In genomic region chr2:156862772-156863486, GRCm38 (mm10) we compare ENCODE assay signal across 8 mouse cellular contexts. TPM values are rescaled to one million over a fixed set of nuclear protein-coding genes. Genes with fewer than 3 reads are reported as not detected.
DNase-seq lines count a peak whose midpoint lies in the region; ATAC-seq and TF ChIP-seq lines count a peak whose summit lies in the region.

TSS of gene Rab5if (plus strand) at chr2:156863128.

- peaks cover 31% of the 10 kb centered on the region for H3K4me1 ChIP-seq in embryonic facial prominence, embryonic 13.5 days
- peaks cover 5% of the 10 kb centered on the region for H3K4me1 ChIP-seq in heart, adult 2 months (ENCODE audit: control insufficient read depth, insufficient read depth, low read length)
- peaks cover 39% of the 10 kb centered on the region for H3K4me1 ChIP-seq in limb, embryonic 13.5 days
- H3K4me1 ChIP-seq in midbrain, embryonic 16.5 days (ENCODE audit: control insufficient read depth, insufficient read depth, low read length): peaks cover 24% of the 10 kb centered on the region

- intact Hi-C loops in heart, adult 2 months (cut with DNase I): loop anchor here (2.0 to 5.0 kb wide), 2 partner anchors 54 to 131 kb away; no protein-coding TSS in a partner anchor

- peaks cover 4% of the 10 kb centered on the region for H3K79me2 ChIP-seq in heart, adult 2 months (replicated peaks; ENCODE audit: control insufficient read depth, insufficient read depth, low read length)

- peak; percentile 98 for DNase-seq in 3134 (ENCODE audit: extremely low read depth, insufficient read length, low spot score)
- peak; percentile 99 for DNase-seq in adrenal gland, postnatal 36 days
- peak; percentile 99 for DNase-seq in heart, adult 2 months
- DNase-seq in kidney, adult 8-10 months: peak; percentile 96 to 97
- peak; percentile 94 to 98 for DNase-seq in spleen, postnatal 10 days (ENCODE audit: low spot score in 2 of 2)

- peaks cover 35% of the 10 kb centered on the region for H3K36me3 ChIP-seq in embryonic facial prominence, embryonic 13.5 days
- H3K36me3 ChIP-seq in heart, adult 2 months (ENCODE audit: control insufficient read depth, insufficient read depth, low read length): peaks cover 3% of the 10 kb centered on the region; the same call in 1 of the 2 replicates
- H3K36me3 ChIP-seq in limb, embryonic 13.5 days: peaks cover 36% of the 10 kb centered on the region
- peaks cover 6% of the 10 kb centered on the region for H3K36me3 ChIP-seq in midbrain, embryonic 16.5 days (ENCODE audit: control insufficient read depth, insufficient read depth, low read length)

- TF ChIP-seq POLR2A in heart, adult 2 months (IDR thresholded peaks at IDR 0.05; ENCODE audit: insufficient read depth, low read depth, low read length): peak; percentile 72

- H3K9ac ChIP-seq in embryonic facial prominence, embryonic 13.5 days: peak within 1 kb of the TSS; percentile 98
- peak within 1 kb of the TSS; percentile 98 for H3K9ac ChIP-seq in heart, adult 2 months (ENCODE audit: low read depth, low read length)
- H3K9ac ChIP-seq in limb, embryonic 13.5 days: peak within 1 kb of the TSS; percentile 93
- peak within 1 kb of the TSS; percentile 92 for H3K9ac ChIP-seq in midbrain, embryonic 16.5 days (ENCODE audit: low read depth, low read length)

- no peaks in the 10 kb centered on the region for H3K27me3 ChIP-seq in embryonic facial prominence, embryonic 13.5 days
- no peaks in the 10 kb centered on the region for H3K27me3 ChIP-seq in heart, adult 2 months (ENCODE audit: control insufficient read depth, insufficient read depth, low read length)
- no peaks in the 10 kb centered on the region for H3K27me3 ChIP-seq in limb, embryonic 13.5 days
- H3K27me3 ChIP-seq in midbrain, embryonic 16.5 days (ENCODE audit: control insufficient read depth, insufficient read depth, low read depth, low read length): no peaks in the 10 kb centered on the region

- H3K27ac ChIP-seq in embryonic facial prominence, embryonic 13.5 days: peak within 1 kb of the TSS; percentile 94
- peak within 1 kb of the TSS; percentile 92 for H3K27ac ChIP-seq in heart, adult 2 months
- peak within 1 kb of the TSS; percentile 93 for H3K27ac ChIP-seq in limb, embryonic 13.5 days
- H3K27ac ChIP-seq in midbrain, embryonic 16.5 days (ENCODE audit: low read length): peak within 1 kb of the TSS; percentile 91

- H3K9me3 ChIP-seq in embryonic facial prominence, embryonic 13.5 days: no peaks in the 10 kb centered on the region
- H3K9me3 ChIP-seq in limb, embryonic 13.5 days: no peaks in the 10 kb centered on the region
- H3K9me3 ChIP-seq in midbrain, embryonic 16.5 days (replicated peaks; ENCODE audit: control insufficient read depth, low read length, poor library complexity, severe bottlenecking): no peaks in the 10 kb centered on the region

- WGBS in embryonic facial prominence, embryonic 13.5 days: under 1% methylated on average over 91 of the region's 98 CpGs
- under 1% methylated on average over 98 of the region's 98 CpGs for WGBS in heart, adult 2 months
- WGBS in limb, embryonic 13.5 days: under 1% methylated on average over 79 of the region's 98 CpGs
- under 1% methylated on average over 86 of the region's 98 CpGs for WGBS in midbrain, embryonic 16.5 days

- TF ChIP-seq EP300 in heart, adult 2 months (IDR thresholded peaks at IDR 0.05; ENCODE audit: insufficient read depth, low read depth, low read length): 0 out of 2 replicates have a peak, but pooled peaks have one; percentile 51

- peak within 1 kb of the TSS; percentile 94 for H3K4me2 ChIP-seq in embryonic facial prominence, embryonic 13.5 days
- H3K4me2 ChIP-seq in limb, embryonic 13.5 days (replicated peaks): peak within 1 kb of the TSS; percentile 91
- H3K4me2 ChIP-seq in midbrain, embryonic 16.5 days (ENCODE audit: low read length): peak within 1 kb of the TSS; percentile 98

- peak; percentile 80 for TF ChIP-seq CTCF in heart, adult 2 months (IDR thresholded peaks at IDR 0.05)

- H3K4me3 ChIP-seq in embryonic facial prominence, embryonic 13.5 days: peak within 1 kb of the TSS; percentile 97
- H3K4me3 ChIP-seq in heart, adult 2 months: peak within 1 kb of the TSS; percentile 92
- peak within 1 kb of the TSS; percentile 78 for H3K4me3 ChIP-seq in limb, embryonic 13.5 days
- H3K4me3 ChIP-seq in midbrain, embryonic 16.5 days (ENCODE audit: low read depth, low read length): peak within 1 kb of the TSS; percentile 98

- peak; percentile 94 for ATAC-seq in embryonic facial prominence, embryonic 13.5 days (ENCODE audit: insufficient number of reproducible peaks, insufficient read depth, low FRiP score, low TSS enrichment, low read depth)
- ATAC-seq in limb, embryonic 13.5 days (ENCODE audit: low FRiP score, low read depth): peak; percentile 97
- peak; percentile 97 for ATAC-seq in midbrain, embryonic 16.5 days

RNA-seq across cellular contexts. Expression of gene Rab5if, which starts in this region (rescaled TPM):
- total RNA-seq in adrenal gland, postnatal 36 days (2021): 100 to 1,000 TPM; 244 to 346 TPM
- 158 and 164 TPM in 2 replicates for polyA plus RNA-seq in embryonic facial prominence, embryonic 13.5 days (2015; fragmentation: Nextera tagmentation; extraction: Ambion mirVana)
- total RNA-seq in heart, adult 2 months (2021): 100 to 1,000 TPM; 104 to 116 TPM
- 64.4 and 119 TPM in 2 replicates for polyA plus RNA-seq in heart, adult 2 months (2012; rRNA removed)
- polyA plus RNA-seq in limb, embryonic 13.5 days (2015; fragmentation: Nextera tagmentation; extraction: Ambion mirVana): 153 and 155 TPM in 2 replicates
- 139 and 147 TPM in 2 replicates for polyA plus RNA-seq in midbrain, embryonic 16.5 days (2015; fragmentation: Nextera tagmentation; extraction: Ambion mirVana)

Comparison
In these comparisons a context has a peak if more than half of its experiments do, and no peak if none do; other contexts are left out.
1. Peak in every context shown above with its lines: DNase-seq, ATAC-seq, H3K4me3 ChIP-seq and H3K27ac ChIP-seq.